Mouse (Mus musculus): ENCODE results near the gene Rps6kl1.

Gene Rps6kl1

GRCm38 (mm10) chr12:85175926-85176845, 25.1 kb upstream of the Rps6kl1 start:
- peak; percentile 78 to 79 for DNase-seq (ENCODE audit: low spot score in 2 of 2)

GRCm38 (mm10) chr12:85175087-85175675, 24.1 kb upstream of the Rps6kl1 start:
- DNase-seq (ENCODE audit: low spot score in 2 of 2): no peak

- no peak for DNase-seq (ENCODE audit: low spot score in 2 of 2)
Observed at GRCm38 (mm10) chr12:85174016-85174415, 23.0 kb upstream of the Rps6kl1 start.

DNA sequence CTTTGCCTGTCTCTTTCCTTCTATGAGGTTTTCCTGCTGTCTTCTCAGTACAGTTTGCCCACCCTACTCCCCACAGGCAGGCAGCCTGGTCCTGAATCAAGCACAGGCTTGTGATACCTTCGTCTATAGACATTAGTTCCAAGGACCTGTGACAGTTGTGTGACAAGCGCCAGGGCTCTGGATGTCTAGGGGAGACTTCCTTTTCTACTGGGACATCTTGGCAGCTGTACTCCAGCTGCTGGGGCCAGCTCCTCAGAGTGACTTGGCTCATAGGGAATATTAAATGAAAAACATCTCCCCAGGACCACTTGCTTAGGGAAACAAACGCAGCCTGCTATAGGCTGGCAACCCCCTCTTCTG, 19.9 kb upstream of the Rps6kl1 start:
- DNase-seq (ENCODE audit: low spot score in 2 of 2): no peak

DNA sequence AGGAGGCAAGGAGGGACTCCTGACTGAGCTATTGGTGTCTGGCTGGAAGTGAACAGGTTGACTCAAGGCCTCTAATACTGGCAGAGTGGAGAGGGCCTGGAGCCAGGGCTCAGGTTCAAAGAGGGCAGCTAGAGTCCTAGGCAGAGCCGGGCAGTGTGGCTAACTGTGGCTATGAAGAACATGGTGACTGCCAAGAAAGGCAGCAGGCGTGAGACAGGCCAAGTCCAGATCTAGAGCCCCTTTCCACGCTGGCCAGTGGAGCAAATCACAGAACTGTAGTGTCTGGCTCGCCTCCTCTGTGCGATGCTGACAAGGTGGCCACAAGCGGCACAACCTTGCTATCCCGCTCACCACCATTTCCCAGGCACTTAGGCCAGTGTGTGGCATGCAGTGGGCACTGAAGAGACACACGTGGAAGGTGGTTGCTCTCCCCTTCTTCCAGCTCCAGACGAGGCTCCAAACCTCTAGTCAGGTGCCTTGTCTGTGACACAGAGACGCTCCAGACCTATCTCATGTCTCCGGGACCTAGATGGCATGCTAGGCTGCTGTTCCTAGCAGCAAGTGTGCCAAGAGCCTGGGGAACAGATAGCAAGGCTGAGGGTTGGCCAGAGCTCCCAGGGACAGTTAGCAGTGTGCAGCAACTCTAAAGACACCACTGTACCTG, 19.4 kb upstream of the Rps6kl1 start:
- peak; percentile 53 to 58 for DNase-seq (ENCODE audit: low spot score in 2 of 2)

DNA sequence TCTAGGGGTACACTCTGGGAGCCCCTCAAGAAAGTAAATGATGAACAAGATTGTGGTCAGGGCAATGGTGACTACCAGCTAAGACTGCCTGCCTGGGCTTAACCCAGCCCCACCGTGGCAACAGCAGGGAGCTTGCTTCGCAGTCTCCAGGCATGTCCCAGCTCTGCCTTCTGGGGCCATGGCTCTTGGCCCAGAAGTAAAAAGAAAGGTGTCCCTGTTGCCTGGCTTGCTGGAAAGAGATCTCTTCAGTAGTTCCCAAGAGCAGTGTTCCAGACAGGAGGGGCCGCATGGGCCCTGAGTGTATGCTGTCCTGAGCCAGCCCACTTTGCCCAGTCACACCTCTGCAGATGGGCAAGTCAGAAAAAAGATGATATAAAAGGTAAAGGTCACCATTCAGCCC, 18.8 kb upstream of the Rps6kl1 start:
- no peak for DNase-seq (ENCODE audit: low spot score in 2 of 2)

DNA sequence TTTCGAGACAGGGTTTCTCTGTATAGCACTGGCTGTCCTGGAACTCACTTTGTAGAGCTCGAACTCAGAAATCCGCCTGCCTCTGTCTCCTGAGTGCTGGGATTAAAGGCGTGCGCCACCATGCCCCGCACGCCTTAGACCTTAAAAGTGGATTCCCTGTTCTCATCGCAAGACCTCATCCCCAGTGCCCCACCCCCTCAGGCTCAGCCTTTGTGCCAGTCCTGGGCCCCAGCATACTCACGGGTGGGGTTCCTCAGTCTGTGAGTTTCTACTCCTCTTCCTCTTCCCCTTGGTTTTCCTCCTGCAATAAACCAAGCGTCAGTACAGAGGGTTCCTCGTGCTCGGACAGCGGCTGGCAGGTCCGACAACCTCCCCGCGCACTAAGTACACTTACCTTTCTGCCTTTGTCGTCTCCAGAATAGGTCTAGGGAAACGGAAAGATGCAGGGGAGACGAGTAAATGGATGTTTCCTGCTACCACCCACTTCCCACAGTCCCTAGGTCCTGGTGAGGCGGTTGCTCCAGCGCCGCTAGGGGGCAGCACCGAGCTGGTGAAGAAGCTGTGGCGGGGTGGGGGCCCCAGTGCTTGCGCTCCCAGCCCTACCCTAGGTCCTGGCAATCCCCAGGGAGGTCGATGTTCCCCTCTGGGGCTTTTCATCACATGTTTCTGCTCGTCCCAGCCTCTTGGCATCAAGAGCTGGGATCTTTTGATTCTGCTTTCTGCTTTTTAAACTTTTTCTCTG, 18.2 kb upstream of the Rps6kl1 start:
- DNase-seq (ENCODE audit: low spot score in 2 of 2): peak; percentile 83 to 90

DNA sequence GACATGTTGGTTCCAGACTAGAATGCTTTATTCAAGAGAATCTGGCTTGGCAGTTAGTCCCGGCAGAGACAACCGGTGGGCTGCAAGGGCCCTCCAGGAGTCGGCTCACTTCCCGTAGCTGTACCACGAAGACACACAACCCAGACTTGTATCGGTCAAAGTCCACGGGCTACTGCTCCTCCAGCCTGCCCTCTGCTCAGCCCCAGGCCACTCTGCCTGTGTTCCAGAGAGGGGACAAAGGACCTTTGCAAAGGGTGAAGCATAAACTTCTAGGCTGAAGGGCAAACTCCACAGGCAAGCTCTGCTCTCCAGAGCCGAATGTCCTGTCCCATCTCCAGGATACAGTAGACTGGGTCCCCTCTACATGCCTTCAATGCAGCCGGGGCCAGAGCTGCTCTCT, 15.6 kb upstream of the Rps6kl1 start:
- no peak for DNase-seq (ENCODE audit: low spot score in 2 of 2)

GRCm38 (mm10) chr12:85164996-85165395, 13.9 kb upstream of the Rps6kl1 start:
- no peak for DNase-seq (ENCODE audit: low spot score in 2 of 2)

- DNase-seq (ENCODE audit: low spot score in 2 of 2): no peak
Observed at GRCm38 (mm10) chr12:85159592-85159991, 8.5 kb upstream of the Rps6kl1 start.

DNA sequence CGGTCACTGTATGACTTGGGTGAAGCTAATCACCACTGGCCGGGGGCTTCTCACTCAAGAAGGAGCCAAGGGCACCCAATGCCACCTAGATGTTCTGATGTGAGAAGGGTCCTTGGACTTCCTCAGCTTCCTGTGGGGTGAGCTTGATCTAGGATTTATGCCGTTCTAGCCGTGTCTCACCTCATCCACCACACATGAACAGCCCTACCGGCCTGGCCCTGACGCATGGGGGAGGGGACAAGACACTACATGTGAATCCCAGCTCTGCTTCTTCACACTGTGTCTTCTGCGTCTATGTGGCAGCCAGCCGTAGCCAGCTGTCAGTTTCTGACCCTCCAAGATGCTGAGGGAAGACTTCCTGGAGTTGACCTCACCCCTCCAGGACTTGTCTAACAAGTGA, 7.7 kb upstream of the Rps6kl1 start:
- no peak for DNase-seq (ENCODE audit: low spot score in 2 of 2)

DNA sequence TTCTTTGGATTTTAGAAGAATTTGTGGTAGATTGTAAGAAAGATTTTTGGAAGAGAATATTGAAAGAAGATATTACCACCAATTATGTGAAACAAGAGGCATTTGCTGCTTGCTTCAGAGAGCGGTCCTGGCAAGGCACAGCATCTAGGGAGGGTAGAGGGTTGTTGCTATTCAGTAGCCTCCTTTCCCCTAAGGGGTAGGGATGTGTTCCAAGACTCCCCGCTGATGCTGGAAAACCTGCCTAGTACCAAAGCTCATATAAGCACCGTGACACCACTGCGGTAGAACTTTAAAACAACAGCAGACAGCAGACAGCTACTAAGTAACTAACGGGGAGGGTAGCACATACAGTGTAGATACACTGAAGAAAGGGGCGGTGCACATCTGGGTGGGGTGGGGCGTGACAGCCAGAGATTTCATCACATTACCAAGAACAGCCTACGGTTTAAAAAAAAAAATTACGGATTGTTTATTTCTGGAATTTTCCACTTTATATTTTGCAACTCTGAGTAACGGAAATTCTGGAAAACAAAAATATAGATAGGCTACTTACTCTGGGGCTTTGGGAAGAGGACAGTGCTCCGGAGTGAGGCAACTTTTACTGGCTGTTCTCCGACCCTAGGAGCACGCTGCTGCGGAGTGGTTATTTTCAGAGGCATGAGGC, 6.9 kb upstream of the Rps6kl1 start:
- DNase-seq (ENCODE audit: low spot score in 2 of 2): no peak

DNA sequence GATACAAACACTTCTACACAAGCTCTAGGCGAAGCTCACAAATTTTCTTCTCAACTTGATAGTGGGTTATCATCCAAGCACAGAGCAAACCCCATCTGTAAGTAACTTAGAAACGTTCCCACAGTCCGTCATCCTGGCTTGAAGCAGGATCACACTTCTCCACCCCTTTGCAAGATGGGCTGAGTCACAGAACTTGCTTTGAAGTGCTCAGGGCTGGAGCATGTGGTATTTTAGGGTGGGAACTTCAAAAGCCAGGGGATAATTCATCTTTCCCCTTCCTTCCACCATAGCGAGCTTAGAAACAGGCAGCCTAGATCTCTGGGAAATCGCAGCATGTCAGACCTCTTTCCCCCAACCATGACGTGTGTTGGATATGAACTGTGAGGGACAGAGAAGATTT, 5.3 kb upstream of the Rps6kl1 start:
- no peak for DNase-seq (ENCODE audit: low spot score in 2 of 2)

- DNase-seq (ENCODE audit: low spot score in 2 of 2): no peak
Observed at GRCm38 (mm10) chr12:85153011-85153410, 1.9 kb upstream of the Rps6kl1 start.

GRCm38 (mm10) chr12:85150321-85151001, 603 bp downstream of the Rps6kl1 start:
- DNase-seq (ENCODE audit: low spot score in 2 of 2): no peak

- peak in 1 of 2 experiments; percentile 22 for DNase-seq (ENCODE audit: low spot score in 2 of 2)
Observed at GRCm38 (mm10) chr12:85146881-85147280, 4.2 kb downstream of the Rps6kl1 start.

- DNase-seq (ENCODE audit: low spot score in 2 of 2): peak in 1 of 2 experiments; percentile 22
Observed at GRCm38 (mm10) chr12:85146355-85146754, 4.7 kb downstream of the Rps6kl1 start.

DNA sequence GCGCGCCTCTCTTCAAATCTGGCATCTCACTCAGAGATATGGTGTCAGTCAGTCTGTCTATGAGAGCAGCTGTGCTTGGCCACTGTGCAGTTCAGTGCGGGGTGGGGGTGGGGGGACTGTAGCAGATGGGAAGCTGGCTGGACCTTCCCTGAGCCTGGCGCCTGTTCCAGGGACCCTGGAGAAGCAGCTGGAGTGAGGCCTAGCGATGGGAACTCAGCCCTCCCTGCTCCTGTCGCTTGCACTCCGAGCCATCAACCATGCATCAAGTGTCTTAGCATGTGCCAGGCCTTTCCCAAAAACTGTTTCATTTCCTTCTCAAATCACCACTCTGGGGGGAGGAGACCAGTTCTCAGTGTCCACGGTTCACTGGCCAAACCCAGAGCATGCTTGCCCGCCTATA, 5.4 kb downstream of the Rps6kl1 start:
- peak in 1 of 2 experiments; percentile 32 for DNase-seq (ENCODE audit: low spot score in 2 of 2)

- DNase-seq (ENCODE audit: low spot score in 2 of 2): peak in 1 of 2 experiments; percentile 17
Observed at GRCm38 (mm10) chr12:85144821-85145220, 6.2 kb downstream of the Rps6kl1 start.

GRCm38 (mm10) chr12:85144276-85144675, 6.8 kb downstream of the Rps6kl1 start:
- peak in 1 of 2 experiments; percentile 18 for DNase-seq (ENCODE audit: low spot score in 2 of 2)

DNA sequence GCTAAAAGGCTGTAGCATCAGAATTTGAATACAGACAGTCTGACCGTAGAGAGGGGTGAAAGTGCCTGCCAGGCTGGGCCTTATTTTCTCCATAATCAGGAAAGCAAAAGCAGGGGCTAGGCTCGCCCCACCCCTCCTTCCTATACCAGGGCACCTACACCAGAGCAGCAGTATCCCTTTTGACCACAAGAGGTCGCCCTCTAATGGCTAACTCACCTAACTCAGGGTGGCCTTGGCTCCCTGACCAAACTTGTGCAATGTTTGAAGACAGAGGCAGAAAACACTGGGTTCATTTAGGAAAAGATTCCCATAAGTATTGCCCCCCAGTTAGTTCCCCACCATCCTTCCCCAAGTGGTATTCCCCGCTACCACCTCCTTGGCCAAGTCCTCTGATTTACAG, 8.3 kb downstream of the Rps6kl1 start:
- DNase-seq (ENCODE audit: low spot score in 2 of 2): peak; percentile 84 to 87

Data from right cerebral cortex, postnatal 10 days (tissue).